Mouse (Mus musculus) adrenal gland, adult 8-10 months (tissue): ENCODE measurements at regions not wholly inside any gene's neighbourhood (a gene's known extent, or its start where the extent isn't known, plus 50 kb on each side); places are given as distances from the start of the nearest gene placed in this dataset.
A peak's percentile ranks its signal among the peaks of the same experiment; 100 is the strongest.

Experiments
- DNase-seq: peaks from one replicate; pipeline ENCODE4 v3.0.0; 2022

GRCm38 (mm10) chr2:172699654-172700053, 150.3 kb downstream of the Tfap2c start:
- no peak for DNase-seq

DNA sequence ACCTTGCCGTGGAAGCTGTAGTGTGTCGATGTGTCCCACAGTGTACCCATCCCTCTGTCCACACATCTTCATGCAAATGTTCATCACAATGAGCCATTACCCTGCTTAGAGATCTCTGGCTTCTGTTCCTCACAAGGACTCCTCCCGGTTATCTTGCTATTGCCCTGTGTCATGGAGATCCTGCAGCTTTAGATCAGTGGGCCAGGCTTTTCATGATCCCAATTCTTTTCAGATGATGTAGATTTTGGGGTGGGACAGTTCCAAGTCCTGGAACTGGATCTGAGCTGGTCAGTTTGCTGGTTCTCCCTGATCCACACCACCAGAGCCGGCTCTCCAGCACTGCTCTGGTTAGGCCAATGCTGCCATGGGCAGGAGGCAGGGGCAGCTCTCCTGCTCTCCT, 161.2 kb downstream of the Tfap2c start:
- no peak for DNase-seq

DNA sequence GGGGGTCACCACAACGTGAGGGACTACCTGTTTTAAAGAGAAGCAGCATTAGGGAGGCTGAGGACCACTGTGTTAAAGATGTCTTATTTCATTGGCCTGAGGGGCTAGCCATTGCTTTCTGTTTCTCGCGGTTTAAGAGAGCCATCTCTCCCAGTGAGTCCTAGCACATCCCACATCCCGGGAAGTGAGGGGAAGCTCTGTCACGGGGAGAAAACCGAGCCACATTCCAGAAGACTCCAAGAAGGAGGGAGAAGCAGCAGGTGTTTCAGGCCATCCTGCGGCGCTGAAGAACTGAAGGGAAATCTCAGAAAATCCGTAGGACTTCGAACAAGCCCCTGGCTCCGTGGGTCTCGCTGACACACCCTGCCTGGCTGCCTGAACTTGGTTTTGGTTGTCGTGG, 177.3 kb downstream of the Tfap2c start:
- DNase-seq: no peak

- no peak for DNase-seq
Observed at GRCm38 (mm10) chr2:172727576-172727975, 178.2 kb downstream of the Tfap2c start.

- peak; percentile 4 for DNase-seq
Observed at GRCm38 (mm10) chr2:172728240-172728821, 178.9 kb downstream of the Tfap2c start.

GRCm38 (mm10) chr2:172729151-172729550, 179.8 kb downstream of the Tfap2c start:
- DNase-seq: no peak

DNA sequence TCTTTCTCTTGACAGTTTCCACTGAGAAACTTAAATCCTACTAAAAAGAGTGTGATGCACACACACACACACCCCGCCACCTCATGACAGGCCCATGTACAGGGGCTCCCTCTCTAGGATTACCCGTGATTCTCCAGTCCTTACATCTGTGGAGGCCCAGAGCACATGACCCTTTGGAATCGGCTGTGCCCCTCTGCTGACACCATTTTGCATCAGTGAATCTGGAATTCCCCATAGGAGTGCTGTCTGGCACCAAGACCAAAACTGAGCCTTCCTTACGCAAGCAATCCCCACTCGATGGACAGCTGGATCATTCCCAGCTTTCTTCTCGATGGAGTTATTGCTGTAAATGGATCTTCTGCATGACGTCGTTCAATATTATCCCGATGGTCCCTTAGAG, 180.3 kb downstream of the Tfap2c start:
- no peak for DNase-seq

DNA sequence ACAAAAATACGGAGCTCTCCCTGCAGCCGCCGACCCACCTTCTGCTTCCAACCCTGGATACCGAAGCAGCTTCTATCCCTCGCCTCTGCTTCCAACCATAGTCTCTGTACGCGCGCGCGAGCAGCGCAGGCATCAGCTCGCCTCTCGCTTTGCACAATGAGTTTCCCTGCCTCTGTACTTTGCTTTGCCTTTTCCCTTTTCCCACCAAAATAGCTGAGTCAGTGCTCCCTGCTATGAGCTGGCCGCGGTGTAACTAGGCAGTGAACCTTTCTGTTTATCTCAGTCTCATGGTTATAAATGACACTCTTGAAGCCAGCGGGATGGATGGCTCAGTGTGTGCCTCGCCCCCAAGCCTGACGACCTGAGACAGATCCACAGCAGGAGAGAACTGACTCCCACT, 182.0 kb downstream of the Tfap2c start:
- DNase-seq: no peak

DNA sequence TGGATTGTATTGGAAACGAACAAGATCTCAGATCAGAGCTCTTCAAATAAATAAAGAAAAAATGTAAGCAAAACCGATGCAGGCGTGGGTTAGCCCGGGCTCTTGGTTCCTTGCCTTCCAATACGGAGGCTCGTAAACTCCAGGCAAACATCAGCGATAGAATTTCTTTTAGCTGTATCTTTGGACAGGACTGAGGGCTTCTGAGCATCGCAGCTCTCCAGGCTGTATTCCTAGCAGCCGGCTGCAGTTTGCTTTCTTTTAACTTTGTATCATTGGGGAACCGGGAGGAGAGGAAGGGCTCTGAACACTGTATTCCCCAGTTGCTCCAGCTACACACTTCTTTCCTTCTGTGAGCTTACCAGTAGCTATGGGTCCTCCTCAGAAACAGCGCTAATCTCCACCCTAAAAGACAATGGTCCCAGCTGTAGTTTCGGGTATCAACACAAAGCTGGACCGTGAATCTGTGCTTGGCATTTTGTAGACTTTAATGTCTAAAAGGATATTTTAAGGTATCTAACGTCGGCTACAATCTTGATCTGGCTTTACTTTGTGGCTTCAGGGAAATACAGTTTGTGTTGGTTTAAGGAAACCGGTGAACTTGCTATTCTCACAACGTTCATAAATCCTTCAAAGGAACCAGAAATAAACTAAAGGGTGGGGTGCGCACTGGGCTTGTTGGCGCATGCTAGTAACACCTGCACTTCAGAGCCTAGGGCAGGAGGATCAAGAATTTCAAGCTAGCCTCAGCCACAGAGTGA, 183.2 kb downstream of the Tfap2c start:
- no peak for DNase-seq

GRCm38 (mm10) chr2:172733403-172733995, 184.1 kb downstream of the Tfap2c start:
- no peak for DNase-seq

DNA sequence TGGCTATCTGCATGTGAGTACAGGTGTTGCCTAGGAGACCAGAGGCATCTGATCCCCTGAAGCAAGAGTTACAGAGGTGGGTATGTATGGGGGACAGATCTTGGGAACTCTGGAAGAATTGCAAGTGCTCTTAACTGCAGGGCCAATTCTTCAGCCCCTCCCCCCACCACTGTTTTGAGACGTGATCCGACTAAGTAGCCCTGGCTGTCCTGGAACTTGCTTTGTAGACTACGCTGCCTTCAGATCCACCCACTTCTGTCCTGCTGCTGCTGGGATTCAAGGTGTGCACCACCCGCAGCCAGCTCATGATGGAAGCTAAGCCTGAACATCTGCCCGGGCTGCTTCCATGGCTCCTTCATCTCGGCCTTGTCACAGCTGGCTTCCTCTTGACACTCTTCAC, 186.2 kb downstream of the Tfap2c start:
- DNase-seq: no peak

GRCm38 (mm10) chr2:172739041-172739491, 189.7 kb downstream of the Tfap2c start:
- no peak for DNase-seq

- no peak for DNase-seq
Observed at GRCm38 (mm10) chr2:172739529-172739928, 190.1 kb downstream of the Tfap2c start.

DNA sequence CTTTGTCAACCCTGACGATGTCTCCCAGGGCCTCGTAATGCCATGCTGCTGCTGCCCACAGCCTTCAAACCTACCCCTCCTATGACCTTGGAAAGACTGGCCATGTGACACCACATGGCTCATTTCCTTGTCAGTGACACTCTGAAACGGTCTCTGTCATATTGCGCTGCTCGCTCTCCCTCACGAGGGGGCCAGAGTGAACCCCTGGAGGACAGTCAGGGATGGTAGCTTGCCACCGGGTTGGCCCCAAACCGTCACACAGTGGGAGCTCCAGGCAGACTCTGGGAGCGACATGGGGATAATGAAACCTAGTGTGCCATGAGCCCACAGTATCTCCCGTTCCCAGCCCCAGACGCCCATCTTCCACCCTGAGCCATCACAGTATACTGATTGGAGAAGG, 188.8 kb downstream of the Bmp7 start:
- no peak for DNase-seq

- no peak for DNase-seq
Observed at GRCm38 (mm10) chr2:172755686-172756471, 184.2 kb downstream of the Bmp7 start.

DNA sequence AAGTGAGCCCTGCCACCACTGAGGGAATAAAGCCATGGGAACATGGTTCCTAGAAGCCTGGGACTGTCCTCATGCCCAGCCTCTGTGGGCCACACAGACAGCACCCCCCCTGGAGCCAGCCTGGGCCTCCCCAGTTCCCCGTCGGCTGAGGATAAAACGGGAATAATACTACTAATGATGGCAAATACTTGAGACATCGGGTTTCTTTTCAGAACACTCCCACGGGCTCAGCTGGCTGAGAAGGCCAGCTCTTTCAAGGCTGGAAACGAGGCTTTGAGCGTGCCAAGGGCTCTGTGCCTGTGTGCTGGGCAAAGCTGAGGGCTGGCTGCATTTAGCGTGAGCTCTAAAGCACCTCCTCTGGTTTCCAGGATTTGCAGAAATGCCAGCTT, 183.7 kb downstream of the Bmp7 start:
- peak; percentile 5 for DNase-seq

GRCm38 (mm10) chr2:172758497-172758896, 181.6 kb downstream of the Bmp7 start:
- DNase-seq: peak; percentile 12

GRCm38 (mm10) chr2:172765260-172765659, 174.9 kb downstream of the Bmp7 start:
- no peak for DNase-seq

DNA sequence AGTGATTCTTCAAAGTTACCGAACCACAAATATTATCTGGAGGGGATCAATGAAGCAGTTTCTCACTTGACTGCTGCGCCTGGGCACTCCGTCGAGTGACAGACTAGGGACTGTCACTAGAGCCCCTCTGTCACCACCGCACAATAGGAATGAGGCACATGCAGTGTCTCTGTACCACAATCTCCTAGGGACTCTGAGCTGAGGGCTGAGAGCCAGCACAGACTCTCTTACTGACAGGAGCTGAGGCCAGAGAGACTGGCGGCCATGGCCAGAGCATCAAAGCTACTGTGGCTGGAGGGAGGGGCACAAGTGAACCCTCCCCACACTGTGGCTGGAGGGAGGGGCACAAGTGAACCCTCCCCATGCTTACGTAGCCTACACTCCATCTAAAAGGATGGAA, 173.7 kb downstream of the Bmp7 start:
- DNase-seq: no peak

- DNase-seq: no peak
Observed at GRCm38 (mm10) chr2:172768756-172769155, 171.4 kb downstream of the Bmp7 start.

DNA sequence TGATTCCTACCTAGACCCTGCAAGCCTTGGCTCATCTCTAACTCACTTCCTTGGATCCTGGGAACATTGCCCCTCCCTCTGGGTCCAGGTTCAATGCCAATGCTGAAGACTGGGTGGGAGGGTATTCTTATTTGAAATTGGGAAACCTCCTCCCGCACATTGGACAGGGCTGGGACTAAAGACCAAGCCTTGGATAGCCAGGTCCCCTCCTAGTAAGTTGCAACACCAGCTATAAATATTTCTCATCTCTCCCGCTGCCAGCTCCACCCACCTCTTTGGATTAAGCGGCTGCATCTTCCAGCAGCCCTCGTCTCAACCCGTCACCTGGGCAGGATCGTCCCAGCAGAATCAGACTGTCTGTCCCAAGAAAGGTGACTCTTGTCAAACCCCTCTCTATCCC, 170.1 kb downstream of the Bmp7 start:
- DNase-seq: no peak

DNA sequence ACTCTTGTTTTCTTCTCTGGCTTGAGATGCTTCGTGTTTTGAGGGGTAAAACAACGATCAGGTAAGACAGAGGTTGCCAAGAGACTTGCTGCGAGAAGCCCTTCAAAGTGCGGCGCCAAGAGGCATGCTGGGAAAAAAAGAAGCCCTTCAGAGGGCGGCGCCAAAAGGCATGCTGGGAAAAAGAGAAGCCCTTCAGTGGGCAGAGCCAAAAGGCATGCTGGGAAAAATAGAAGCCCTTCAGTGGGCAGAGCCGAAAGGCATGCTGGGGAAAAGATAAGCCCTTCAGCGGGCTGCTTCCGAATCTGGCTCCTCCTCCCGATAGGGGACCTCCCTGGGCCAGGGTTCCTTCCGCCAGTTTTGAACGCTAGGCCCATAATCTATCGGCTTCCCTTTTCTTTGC, 169.5 kb downstream of the Bmp7 start:
- DNase-seq: no peak

- DNase-seq: peak; percentile 19
Observed at GRCm38 (mm10) chr2:172773176-172773575, 166.9 kb downstream of the Bmp7 start.
